Mouse (Mus musculus): ENCODE measurements at regions not wholly inside any gene's neighbourhood (a gene's known extent, or its start where the extent isn't known, plus 50 kb on each side); places are given as distances from the start of the nearest gene placed in this dataset.

DNA sequence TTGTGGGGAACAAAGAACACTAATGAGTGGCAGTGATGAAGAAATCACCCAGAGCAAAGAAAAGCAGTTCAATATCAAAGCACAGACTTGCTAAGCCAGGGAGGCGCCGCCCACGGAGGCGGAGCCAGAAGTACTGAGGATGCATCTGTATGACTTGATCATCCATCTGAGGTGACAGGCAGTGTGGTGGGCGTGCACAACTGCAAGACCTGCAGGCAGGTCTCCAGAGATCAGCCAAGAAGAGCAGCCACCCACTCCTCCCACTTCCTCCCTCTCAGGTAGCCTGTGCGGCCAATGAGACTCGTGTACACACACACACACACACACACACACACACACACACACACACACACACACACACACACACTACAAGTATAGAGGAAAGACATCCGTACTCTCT lies 71.9 kb downstream of the Ier5 start:
- ATAC-seq (ENCODE audit: low FRiP score) (no peak), DNase-seq (ENCODE audit: low spot score) (peak; percentile 35)
- no peak overlapping the region for H3K9ac ChIP-seq
- WGBS: 49% methylated on average over 8 of the region's 8 CpGs
- no peak overlapping the region for H3K27ac ChIP-seq
- H3K9me3 ChIP-seq (ENCODE audit: control insufficient read depth, low read length): no peaks in the 10 kb centered on the region
- no peak overlapping the region for H3K4me2 ChIP-seq (replicated peaks)
- no peak overlapping the region for H3K4me3 ChIP-seq (replicated peaks; ENCODE audit: low read length)
- no peaks in the 10 kb centered on the region for H3K27me3 ChIP-seq (ENCODE audit: control insufficient read depth, insufficient read depth, low read length)
- no peaks in the 10 kb centered on the region for H3K36me3 ChIP-seq (replicated peaks; ENCODE audit: control insufficient read depth, insufficient read depth)
- peaks cover 13% of the 10 kb centered on the region for H3K4me1 ChIP-seq (replicated peaks; ENCODE audit: control insufficient read depth, insufficient read depth, low read length)

DNA sequence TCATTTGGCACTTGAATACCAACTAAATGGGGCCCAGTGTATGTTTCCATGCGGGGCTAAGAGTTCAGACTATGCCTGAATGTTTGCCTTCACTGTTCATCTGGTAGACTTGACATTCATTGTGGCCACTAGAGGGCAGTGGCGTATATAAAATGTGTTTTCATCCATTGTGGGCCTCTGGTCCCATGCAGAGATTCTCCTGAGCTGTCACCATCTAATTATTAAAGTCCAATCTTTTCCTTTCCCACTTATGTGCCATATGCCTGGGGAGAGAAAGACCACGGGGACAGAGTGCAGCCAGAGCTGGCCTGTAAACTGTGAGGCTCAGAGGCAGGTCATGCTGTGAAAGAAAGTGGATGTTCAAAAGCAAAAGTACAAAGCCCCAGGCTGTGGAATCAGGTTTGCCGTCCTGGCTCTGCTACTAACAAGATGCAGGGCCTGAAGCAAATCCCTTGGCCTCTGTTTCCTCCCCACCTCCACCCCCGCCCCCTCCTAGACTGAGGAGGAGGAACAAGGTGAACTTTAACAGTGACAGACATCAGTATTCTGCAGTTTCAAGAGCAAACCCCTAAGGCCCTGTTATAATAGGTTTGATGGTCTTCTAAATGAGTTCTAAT lies 73.5 kb downstream of the Ier5 start:
- peaks cover 13% of the 10 kb centered on the region for H3K4me1 ChIP-seq (replicated peaks; ENCODE audit: control insufficient read depth, insufficient read depth, low read length)
- H3K4me3 ChIP-seq (replicated peaks; ENCODE audit: low read length): no peak overlapping the region
- no peaks in the 10 kb centered on the region for H3K9me3 ChIP-seq (ENCODE audit: control insufficient read depth, low read length)
- H3K9ac ChIP-seq: no peak overlapping the region
- ATAC-seq (ENCODE audit: low FRiP score): peak; percentile 54
- DNase-seq (ENCODE audit: low spot score): peak; percentile 96
- H3K27ac ChIP-seq: no peak overlapping the region
- WGBS: 11% methylated on average over 5 of the region's 5 CpGs
- no peaks in the 10 kb centered on the region for H3K36me3 ChIP-seq (replicated peaks; ENCODE audit: control insufficient read depth, insufficient read depth)
- no peak overlapping the region for H3K4me2 ChIP-seq (replicated peaks)
- H3K27me3 ChIP-seq (ENCODE audit: control insufficient read depth, insufficient read depth, low read length): no peaks in the 10 kb centered on the region

DNA sequence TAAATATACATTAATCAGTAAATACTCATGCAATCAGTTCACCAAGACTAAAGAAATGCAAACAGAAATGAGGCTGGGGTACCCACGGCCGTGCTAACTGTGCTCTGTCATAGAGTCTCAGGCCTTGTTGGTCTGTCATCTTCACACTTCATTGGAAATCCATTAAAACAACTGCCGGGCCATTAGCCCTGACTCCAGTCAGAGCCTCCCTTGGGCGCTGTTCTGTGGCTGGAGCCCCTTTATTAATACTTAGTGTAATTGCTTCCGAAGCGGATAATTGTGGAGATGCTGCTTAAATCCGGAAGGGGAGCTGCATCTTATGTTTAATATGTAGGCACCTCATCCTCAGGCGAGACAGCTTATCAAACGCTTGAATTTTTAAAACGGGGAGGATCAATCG lies 76.1 kb downstream of the Ier5 start:
- H3K27ac ChIP-seq: no peak overlapping the region
- no peak overlapping the region for H3K4me2 ChIP-seq (replicated peaks)
- no peaks in the 10 kb centered on the region for H3K27me3 ChIP-seq (ENCODE audit: control insufficient read depth, insufficient read depth, low read length)
- no peaks in the 10 kb centered on the region for H3K36me3 ChIP-seq (replicated peaks; ENCODE audit: control insufficient read depth, insufficient read depth)
- DNase-seq (ENCODE audit: low spot score) (peak; percentile 51), ATAC-seq (ENCODE audit: low FRiP score) (peak; percentile 59; the same call in 1 of the 2 replicates)
- no peak overlapping the region for H3K9ac ChIP-seq
- no peak overlapping the region for H3K4me3 ChIP-seq (replicated peaks; ENCODE audit: low read length)
- H3K4me1 ChIP-seq (replicated peaks; ENCODE audit: control insufficient read depth, insufficient read depth, low read length): peaks cover 13% of the 10 kb centered on the region
- 36% methylated on average over 11 of the region's 11 CpGs for WGBS
- H3K9me3 ChIP-seq (ENCODE audit: control insufficient read depth, low read length): no peaks in the 10 kb centered on the region

DNA sequence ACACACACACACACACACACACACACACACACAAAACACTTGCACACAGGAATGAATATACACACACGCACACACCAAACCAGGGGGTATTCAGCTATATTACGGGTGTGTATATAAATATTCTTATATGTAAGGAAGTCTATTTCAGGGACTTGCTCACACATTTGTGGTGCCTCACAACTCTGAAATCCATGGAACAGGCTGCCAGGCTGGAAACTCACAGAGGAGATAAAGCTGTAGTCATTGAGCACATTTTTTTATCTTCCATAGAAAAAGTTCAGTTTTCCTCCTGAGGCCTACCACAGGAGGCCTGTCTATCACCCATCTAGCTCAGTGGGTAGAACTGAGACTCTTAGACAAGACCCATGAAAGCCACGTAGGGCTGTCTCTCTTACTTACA lies 83.8 kb downstream of the Ier5 start:
- Histone ChIP-seq H3K36me3 (replicated peaks; ENCODE audit: control insufficient read depth, insufficient read depth) (no peaks in the 10 kb centered on the region), H3K27ac (no peak overlapping the region), H3K4me3 (replicated peaks; ENCODE audit: low read length) (no peak overlapping the region), H3K27me3 (ENCODE audit: control insufficient read depth, insufficient read depth, low read length) (no peaks in the 10 kb centered on the region), H3K9me3 (ENCODE audit: control insufficient read depth, low read length) (no peaks in the 10 kb centered on the region), H3K9ac (no peak overlapping the region), H3K4me2 (replicated peaks) (no peak overlapping the region), H3K4me1 (replicated peaks; ENCODE audit: control insufficient read depth, insufficient read depth, low read length) (no peaks in the 10 kb centered on the region)
- ATAC-seq (ENCODE audit: low FRiP score): no peak
- WGBS: 94% methylated on average over 3 of the region's 3 CpGs
- DNase-seq (ENCODE audit: low spot score): no peak

DNA sequence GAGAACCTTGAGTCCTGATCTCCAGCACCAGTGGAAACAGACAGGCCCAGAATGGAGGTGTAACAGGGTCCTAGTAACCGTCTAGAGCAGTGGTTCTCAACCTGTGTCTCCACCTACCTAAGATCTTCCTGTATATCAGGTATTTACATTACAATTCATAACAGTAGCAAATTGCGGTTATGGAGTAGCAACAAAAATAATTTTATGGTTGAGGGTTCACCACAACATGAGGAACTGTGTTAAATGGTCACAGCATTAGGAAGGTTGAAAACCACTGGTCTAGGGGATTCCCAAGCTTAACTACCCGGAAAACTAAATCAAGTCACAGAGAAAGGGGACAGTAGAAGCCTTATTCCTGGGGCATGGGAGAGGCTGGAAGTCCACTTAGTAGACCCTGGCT lies 84.5 kb downstream of the Ier5 start:
- Histone ChIP-seq H3K9ac (no peak overlapping the region), H3K27me3 (ENCODE audit: control insufficient read depth, insufficient read depth, low read length) (no peaks in the 10 kb centered on the region), H3K4me3 (replicated peaks; ENCODE audit: low read length) (no peak overlapping the region), H3K4me1 (replicated peaks; ENCODE audit: control insufficient read depth, insufficient read depth, low read length) (no peaks in the 10 kb centered on the region), H3K4me2 (replicated peaks) (no peak overlapping the region), H3K9me3 (ENCODE audit: control insufficient read depth, low read length) (no peaks in the 10 kb centered on the region), H3K27ac (no peak overlapping the region), H3K36me3 (replicated peaks; ENCODE audit: control insufficient read depth, insufficient read depth) (no peaks in the 10 kb centered on the region)
- no peak for DNase-seq (ENCODE audit: low spot score)
- ATAC-seq (ENCODE audit: low FRiP score): no peak
- 97% methylated on average over 3 of the region's 3 CpGs for WGBS

DNA sequence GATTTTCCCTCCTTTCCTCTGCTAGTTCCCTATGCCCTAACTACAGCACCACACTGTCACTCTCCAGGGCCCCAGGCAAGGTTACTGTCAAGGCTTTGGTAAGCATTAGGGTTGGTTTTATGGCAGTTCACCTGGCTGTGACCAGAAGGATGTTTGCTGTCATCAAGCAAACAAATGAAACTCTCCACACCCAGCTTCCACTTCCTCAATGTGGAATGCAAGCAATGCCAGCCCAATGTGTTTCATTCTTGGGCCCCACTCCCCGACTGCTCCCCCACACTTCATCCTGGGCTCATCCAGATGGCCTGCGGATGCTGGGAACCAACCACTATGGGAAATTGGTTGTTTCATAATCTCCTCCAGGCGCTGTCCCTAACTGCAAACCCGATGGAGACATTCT lies 85.7 kb downstream of the Ier5 start:
- 72% methylated on average over 4 of the region's 4 CpGs for WGBS
- H3K4me2 ChIP-seq (replicated peaks): no peak overlapping the region
- ATAC-seq (ENCODE audit: low FRiP score): no peak

DNA sequence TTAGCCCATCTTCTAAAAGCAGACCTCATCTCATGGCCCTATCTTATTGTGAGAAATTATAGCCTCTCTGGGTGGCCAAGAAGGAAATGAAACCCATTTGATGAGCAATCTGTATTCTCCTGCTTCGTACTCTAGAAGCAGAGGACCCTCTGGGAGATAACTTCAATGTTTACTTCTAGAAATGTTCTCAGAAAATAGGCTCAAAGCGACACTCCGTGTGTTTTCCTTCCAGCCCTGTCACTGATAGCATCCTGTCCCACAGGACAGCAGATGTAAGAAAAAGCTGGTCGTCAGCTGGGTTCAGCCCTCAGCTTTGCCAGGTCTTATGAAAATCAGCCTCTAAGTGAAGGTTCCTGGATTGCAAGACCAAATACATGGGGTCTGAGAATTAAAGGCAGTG lies 86.1 kb downstream of the Ier5 start:
- H3K27me3 ChIP-seq (ENCODE audit: control insufficient read depth, insufficient read depth, low read length): no peaks in the 10 kb centered on the region
- H3K4me3 ChIP-seq (replicated peaks; ENCODE audit: low read length): no peak overlapping the region
- H3K9ac ChIP-seq: no peak overlapping the region
- ATAC-seq (ENCODE audit: low FRiP score): no peak
- no peak overlapping the region for H3K4me2 ChIP-seq (replicated peaks)
- DNase-seq (ENCODE audit: low spot score): no peak
- H3K36me3 ChIP-seq (replicated peaks; ENCODE audit: control insufficient read depth, insufficient read depth): no peaks in the 10 kb centered on the region
- WGBS: 61% methylated on average over 4 of the region's 4 CpGs
- H3K4me1 ChIP-seq (replicated peaks; ENCODE audit: control insufficient read depth, insufficient read depth, low read length): no peaks in the 10 kb centered on the region
- H3K9me3 ChIP-seq (ENCODE audit: control insufficient read depth, low read length): no peaks in the 10 kb centered on the region
- no peak overlapping the region for H3K27ac ChIP-seq

More for the DNA sequence above, 85.7 kb downstream of the Ier5 start:
- Histone ChIP-seq H3K27ac (no peak overlapping the region), H3K9me3 (ENCODE audit: control insufficient read depth, low read length) (no peaks in the 10 kb centered on the region), H3K4me1 (replicated peaks; ENCODE audit: control insufficient read depth, insufficient read depth, low read length) (no peaks in the 10 kb centered on the region), H3K27me3 (ENCODE audit: control insufficient read depth, insufficient read depth, low read length) (no peaks in the 10 kb centered on the region), H3K9ac (no peak overlapping the region), H3K36me3 (replicated peaks; ENCODE audit: control insufficient read depth, insufficient read depth) (no peaks in the 10 kb centered on the region), H3K4me3 (replicated peaks; ENCODE audit: low read length) (no peak overlapping the region)
- no peak for DNase-seq (ENCODE audit: low spot score)

DNA sequence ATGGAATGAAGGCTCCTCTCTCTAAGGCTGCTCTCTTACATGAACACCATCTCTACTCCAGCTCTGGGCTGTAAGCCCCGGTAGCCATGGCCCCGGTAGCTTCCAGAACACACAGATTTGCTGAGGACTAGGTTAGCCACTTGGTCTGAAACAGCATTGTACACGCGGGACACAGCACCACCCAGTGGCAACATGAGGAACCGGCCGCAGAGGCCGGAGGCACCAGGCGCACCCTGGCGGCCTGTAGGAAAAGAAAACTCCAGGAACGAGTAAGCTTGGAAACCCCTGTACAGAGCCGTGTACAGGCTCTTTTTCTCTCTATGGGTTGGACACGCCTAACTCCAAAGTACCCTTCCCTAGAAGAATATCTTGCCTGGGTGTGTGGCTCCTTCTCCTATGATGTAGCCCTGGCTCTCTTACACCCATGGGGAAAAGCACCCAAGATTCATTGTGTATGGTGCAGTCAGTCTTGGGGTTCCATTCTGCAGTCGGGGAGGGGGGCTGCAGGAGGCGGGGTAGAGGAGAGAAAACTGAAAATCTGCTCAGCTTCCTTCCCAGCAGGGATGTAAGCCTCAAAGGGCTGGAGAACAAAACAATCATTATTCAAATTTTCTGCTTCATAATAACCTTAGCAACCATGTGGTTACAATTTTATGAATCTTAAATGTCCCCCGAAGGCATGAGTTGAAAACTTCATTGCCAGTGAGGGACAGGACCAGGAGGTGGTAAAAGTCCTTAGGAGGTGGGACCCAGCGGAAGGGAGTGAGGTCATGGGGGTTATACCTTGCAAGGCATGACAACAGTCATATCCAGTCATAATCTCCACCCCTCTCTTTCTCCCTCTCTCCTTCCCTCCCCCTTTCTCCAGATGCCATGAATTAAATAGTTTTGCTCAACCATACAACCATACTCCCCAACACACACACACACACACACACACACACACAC lies 92.6 kb downstream of the Ier5 start:
- ATAC-seq (ENCODE audit: low FRiP score): peak; percentile 86
- H3K27ac ChIP-seq: no peak overlapping the region
- H3K9me3 ChIP-seq (ENCODE audit: control insufficient read depth, low read length): no peaks in the 10 kb centered on the region
- no peaks in the 10 kb centered on the region for H3K27me3 ChIP-seq (ENCODE audit: control insufficient read depth, insufficient read depth, low read length)
- DNase-seq (ENCODE audit: low spot score): peak; percentile 94
- no peaks in the 10 kb centered on the region for H3K36me3 ChIP-seq (replicated peaks; ENCODE audit: control insufficient read depth, insufficient read depth)
- no peak overlapping the region for H3K4me2 ChIP-seq (replicated peaks)
- H3K4me1 ChIP-seq (replicated peaks; ENCODE audit: control insufficient read depth, insufficient read depth, low read length): no peaks in the 10 kb centered on the region
- no peak overlapping the region for H3K4me3 ChIP-seq (replicated peaks; ENCODE audit: low read length)
- 14% methylated on average over 16 of the region's 16 CpGs for WGBS
- H3K9ac ChIP-seq: no peak overlapping the region

DNA sequence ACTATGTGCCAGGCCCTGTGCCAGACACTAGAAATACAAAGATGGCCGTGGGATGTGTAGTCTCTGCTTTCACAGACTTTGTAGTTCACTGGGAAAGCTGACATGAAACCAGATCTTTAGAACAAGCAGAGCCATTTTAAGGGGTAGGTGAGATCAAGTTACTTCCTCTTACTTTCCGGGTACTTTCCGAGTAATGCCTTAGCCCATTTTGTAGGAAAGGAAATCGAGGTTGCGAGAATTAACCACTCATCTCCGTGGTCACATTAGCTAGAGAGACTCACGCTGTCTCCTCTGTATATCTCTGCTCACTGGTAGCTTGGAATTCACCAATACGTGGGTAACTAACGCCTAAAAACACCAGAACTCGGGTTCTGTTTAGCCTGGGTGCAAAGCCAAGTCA lies 93.3 kb downstream of the Ier5 start:
- DNase-seq (ENCODE audit: low spot score): no peak
- H3K9ac ChIP-seq: no peak overlapping the region
- 87% methylated on average over 10 of the region's 10 CpGs for WGBS

More for the DNA sequence above, 93.3 kb downstream of the Ier5 start:
- Histone ChIP-seq H3K4me2 (replicated peaks) (no peak overlapping the region), H3K36me3 (replicated peaks; ENCODE audit: control insufficient read depth, insufficient read depth) (no peaks in the 10 kb centered on the region), H3K4me3 (replicated peaks; ENCODE audit: low read length) (no peak overlapping the region), H3K27ac (no peak overlapping the region), H3K27me3 (ENCODE audit: control insufficient read depth, insufficient read depth, low read length) (no peaks in the 10 kb centered on the region), H3K4me1 (replicated peaks; ENCODE audit: control insufficient read depth, insufficient read depth, low read length) (no peaks in the 10 kb centered on the region), H3K9me3 (ENCODE audit: control insufficient read depth, low read length) (no peaks in the 10 kb centered on the region)
- ATAC-seq (ENCODE audit: low FRiP score): no peak

All from hindbrain, embryonic 14.5 days (tissue).